Mouse (Mus musculus): ENCODE measurements around the gene Fads2. TPM values are rescaled to one million over a fixed set of nuclear protein-coding genes. Genes with fewer than 3 reads are reported as not detected.
A peak's percentile ranks its signal among the peaks of the same experiment; 100 is the strongest.

Gene Fads2
- total RNA-seq, 2 experiments from 2014 or later, result 5.2 to 5.5 TPM

DNA sequence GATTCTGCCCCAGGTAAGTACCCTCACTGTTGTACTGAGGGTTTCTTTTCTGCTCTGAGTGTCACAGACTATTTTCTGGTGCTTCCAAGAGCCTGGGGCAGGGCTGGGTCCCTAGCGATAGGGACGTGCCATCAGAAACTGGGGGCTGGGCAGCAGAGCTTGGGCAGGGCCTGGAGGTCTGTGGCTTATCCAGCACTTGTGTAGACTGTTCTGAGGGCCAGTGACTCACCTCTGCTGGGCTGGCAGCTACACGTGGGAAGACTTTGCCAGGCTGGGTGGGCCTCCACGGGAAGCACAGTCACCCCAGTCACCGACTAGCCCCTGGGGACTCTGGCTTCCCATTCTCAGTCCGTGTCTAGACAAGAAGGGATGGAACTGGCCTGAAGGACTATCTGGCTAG lies 59.3 kb downstream of the Fads2 start:
- DNase-seq, result peak; percentile 64 to 68

DNA sequence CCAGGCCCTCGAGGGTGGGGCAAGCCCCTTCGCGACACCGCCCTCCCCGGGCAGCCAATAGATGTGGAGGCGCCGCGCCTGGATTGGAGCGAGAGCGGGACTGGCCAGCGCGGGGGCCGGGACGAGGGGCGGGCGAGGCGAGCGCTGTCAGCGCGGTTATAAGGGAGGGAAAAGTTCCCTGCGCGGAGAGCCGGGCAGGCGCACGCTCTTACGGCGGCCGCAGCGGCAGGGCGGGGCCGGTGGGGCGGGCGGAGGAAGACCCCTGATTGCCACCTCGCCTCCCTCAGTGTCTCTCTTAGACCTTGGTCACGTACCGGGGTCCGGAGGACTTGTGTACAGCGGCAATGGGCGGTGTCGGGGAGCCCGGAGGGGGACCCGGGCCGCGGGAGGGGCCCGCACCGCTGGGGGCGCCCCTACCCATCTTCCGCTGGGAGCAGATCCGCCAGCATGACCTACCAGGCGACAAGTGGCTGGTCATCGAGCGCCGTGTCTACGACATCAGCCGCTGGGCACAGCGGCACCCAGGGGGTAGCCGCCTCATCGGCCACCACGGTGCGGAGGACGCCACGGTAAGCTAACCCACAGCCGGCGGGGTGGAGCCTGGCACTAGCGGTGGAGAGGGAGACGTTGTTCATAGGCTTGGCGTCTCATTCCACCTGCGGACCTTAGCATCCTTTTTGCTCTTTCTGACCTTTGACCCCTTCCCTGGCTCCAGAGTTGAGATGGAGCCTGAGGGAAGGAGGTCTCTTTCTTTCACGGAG lies 60.0 kb downstream of the Fads2 start, which contains the start of gene Fads3:
Gene Fads3 (plus strand): TSS at position 182 of the 761 bp plus-strand sequence.
- DNase-seq, result peak; percentile 88 to 93

DNA sequence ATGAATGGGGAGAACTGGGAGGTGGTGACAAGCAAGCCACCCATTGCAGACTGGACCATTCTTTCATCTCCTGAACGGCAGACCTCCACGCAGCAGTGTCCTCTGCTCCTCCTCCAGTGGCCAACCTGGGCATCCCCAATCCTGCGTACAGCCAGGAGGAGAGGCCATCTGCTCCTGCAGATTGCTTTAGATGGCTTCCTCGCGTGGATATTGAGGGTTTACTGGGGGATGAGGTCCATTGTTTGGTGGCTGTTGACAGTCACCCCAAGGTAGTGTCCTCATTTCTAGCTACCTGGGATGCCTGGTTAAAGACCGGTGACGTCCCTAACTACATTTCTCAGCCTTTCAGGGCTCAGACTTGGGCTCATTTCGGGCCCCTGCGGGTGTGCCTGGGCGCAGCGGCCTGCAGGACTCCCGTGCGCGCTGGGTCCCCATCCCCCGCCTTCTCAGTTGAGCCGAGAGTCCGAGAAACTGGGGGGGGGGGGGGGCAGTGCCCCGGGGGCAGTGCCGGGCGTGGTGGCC lies 60.6 kb downstream of the Fads2 start:
- no peak for DNase-seq

DNA sequence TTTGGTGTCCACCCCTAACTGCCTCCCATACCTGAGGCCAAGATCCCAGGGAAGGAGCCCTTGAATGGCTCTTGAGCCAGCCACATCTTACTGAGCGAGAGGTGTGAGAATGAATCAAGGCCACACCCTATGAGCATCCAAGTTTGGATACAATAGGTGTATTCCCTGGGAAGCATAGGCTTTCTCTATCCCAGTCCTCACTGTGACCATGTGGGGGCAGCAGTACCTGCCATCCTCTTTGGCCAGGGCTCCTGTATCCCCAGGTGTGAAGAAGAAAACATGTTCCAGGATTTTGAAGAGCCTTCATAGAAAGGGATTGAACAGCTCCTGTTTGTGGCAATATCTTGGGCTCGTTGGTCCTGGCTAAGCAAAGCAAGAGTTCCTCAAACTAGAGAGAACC lies 61.9 kb downstream of the Fads2 start:
- peak in 1 of 2 experiments; percentile 41 for DNase-seq

DNA sequence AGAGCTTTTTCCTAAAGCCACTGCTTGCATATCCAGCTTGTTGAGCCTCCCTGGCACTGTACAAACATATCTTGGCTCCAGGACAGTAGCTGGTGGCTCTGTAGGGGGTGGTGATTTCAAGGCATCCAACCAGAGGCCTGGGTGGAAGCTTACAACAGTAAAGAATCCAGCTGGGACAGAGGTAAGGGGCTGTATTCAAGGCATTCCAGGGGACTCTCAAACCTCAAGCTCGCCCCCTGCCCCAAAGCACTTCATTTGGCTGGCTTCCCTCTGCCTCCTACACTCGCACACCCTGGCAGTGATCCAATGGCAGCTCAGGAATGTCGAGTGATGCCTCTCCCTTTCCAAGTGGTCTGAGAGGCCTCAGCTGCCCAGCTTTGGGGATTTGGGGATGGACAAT lies 62.6 kb downstream of the Fads2 start:
- DNase-seq, result peak; percentile 64 to 65

DNA sequence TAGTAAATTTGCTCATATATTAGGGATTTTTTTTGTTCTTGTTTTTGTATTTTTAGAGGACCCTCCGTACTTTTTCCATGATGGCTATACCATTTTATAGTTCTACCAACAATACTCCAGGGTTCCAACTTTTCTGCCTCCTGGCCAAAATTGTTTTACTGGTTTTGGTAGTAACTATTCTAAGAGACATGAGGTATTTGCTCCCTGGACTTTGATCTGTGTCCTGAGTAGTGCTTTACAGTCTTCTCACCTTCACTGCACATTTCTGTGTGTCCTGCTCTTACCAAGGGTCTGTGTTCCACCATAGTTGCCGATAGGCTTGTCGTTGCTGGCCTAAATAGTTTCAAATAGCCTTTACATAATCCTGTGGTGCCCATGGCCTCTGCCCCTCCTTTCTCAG lies 63.2 kb downstream of the Fads2 start:
- no peak for DNase-seq

GRCm38 (mm10) chr19:10037534-10037933 lies 64.0 kb downstream of the Fads2 start:
- DNase-seq, result no peak

DNA sequence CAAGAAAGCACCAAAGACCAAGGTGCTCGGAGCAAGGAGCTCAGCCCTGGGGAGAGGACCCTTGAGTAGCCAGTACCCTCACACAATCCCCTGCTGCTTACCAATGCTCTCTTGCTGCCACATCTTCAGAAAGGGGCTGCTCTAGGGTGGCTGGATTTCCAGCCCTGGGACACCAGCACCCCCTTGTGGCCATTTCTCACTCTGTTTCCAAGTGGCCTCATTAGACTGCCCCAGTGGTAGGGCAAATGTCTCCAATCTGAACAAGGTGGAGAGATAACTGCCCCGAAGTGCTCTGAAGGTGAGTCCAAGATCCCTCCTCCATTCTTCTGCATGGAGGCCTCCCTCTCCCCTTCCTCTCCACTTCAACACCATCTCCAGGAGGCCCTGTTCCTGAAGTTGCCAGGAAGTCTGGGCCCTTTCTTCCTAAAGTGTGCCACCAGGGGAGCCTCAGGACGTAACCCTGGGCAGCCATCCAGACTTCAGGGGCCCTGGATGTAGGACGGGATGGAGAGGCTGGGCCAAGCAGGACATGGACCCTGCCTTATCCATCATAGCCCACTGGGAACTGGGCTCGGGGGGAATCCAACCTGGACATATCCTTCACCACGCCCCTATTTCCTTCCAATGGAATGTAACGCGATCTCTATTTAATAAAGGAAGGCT lies 66.6 kb downstream of the Fads2 start:
- DNase-seq, result peak; percentile 79 to 90

GRCm38 (mm10) chr19:10034356-10034755 lies 67.2 kb downstream of the Fads2 start:
- DNase-seq, result peak in 1 of 2 experiments; percentile 44

DNA sequence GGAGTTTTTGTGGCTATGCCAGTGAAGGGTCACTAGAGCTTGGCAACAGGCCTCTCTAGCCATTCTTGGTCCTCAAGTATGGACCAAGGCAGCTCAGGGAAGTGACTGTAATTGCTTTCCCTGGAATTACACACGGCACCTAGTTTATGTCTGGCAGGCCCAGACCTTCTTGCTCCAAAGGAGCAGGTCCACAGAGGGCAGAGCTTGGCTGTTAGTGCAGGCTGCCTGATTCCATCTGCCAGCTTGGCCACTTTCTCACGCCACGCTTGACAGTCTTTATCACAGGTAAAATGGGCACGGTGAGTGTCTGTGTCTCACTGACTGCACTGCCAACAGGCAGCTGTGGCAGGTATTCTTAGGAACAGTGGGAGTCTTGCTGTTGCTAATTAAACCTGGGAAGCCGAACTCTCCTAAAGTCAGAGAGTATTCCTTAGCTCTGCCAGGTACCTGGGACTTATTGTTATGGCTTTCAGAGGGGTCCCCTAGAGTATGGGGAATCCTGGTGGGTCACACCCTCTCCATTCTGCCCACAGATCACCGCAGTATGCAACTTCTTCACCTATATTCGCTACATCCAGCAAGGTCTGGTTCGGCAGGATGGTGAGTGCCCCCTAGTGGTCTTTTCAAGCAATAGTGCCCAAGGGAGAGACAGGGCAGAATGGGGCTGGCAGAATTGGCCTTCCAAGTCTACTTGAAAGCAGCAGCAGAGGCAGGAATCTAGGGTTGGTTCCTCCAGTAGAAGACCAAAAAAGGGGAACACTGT lies 68.2 kb downstream of the Fads2 start:
- DNase-seq, result peak; percentile 67 to 80

- no peak for DNase-seq
Observed at GRCm38 (mm10) chr19:10029746-10030145, 71.8 kb downstream of the Fads2 start.

DNA sequence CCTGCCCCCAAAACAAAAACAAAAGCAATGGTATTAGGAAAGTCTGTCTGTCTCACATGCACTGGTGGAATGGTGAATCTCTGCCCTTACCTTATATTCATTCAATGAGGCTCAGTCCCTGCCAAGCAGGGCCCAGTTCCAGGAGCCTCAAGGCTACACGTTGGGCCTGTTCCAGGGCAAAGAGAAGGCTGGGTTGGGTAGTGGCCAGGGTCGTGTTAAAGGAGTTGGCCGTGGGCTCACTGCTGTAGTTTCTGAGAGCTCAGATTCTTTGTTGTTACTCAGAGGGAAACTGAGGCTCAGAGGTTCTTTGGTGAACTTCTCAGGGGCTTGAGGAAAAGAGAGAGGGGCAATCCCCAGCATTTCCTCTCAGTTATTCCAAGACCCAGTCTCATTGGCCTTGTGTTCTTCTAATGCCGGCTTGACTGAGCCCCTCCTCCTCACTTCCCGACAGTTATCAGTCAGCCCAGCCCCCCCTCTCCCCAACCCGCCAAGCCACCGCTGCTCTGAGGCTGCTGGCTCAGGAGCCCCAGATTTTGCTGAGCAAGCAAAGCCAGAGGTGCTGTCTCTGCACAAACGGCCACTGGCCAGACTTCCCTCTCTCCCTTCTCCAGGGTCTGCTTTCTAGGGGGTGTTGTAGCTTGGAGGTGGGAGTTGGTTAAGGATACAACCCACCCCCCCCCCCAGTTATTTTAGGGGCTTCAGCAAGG lies 76.2 kb downstream of the Fads2 start:
- DNase-seq, result peak; percentile 65 to 79

DNA sequence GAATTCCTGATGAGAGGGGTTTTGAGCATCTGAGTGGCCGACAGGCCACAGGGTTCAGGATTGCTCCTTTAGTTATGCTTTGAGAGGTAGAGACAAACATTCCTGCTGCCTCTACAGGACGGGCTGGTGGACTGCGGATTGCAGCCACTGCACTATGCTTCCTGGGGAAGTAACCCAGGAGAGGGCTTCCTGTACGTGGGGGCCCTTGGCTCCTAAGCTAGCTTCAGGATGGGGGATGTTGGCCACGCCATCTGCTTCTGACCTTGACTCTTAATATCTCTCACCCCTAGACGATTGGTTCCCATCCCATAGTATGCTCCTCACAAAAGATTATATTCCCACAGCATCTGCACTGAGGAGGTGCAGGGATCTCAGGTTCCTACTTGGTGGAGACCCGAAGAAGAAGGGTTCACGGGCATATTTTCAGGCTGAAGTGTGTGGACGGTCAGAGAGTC lies 78.2 kb downstream of the Fads2 start:
- DNase-seq, result peak in 1 of 2 experiments; percentile 47

- DNase-seq, result peak; percentile 62 to 74
Observed at GRCm38 (mm10) chr19:10022414-10023303, 78.9 kb downstream of the Fads2 start.

- DNase-seq, result no peak
Observed at GRCm38 (mm10) chr19:10021981-10022380, 79.6 kb downstream of the Fads2 start.

DNA sequence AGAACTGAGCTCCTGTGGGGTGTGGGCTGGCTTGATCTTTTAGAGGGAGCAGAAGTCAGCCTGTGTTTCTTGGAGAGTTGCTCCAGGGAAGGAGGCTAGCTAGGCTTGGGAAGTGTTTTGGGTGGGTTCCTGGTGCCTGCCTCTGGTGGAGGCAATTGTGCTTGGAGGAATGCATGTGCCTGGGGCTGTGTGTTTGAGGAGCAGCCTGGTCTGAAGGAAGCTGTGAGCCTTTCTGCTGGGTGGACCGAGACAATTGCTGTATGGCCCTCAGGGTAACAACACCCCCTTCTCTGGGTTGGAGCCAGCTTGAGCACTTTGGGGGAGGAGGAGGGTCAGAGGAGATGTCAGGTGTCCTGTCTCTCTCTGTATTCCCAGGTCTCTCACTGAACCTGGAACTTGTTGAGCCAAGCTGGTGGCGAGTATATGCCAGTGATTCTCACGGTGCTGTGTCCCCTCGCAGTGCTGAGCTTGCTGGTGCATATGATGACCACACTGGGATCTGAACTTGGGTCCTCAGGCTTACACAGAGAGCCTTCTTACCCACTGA lies 82.3 kb downstream of the Fads2 start:
- DNase-seq, result no peak

- DNase-seq, result no peak
Observed at GRCm38 (mm10) chr19:10018527-10018818, 83.1 kb downstream of the Fads2 start.

DNA sequence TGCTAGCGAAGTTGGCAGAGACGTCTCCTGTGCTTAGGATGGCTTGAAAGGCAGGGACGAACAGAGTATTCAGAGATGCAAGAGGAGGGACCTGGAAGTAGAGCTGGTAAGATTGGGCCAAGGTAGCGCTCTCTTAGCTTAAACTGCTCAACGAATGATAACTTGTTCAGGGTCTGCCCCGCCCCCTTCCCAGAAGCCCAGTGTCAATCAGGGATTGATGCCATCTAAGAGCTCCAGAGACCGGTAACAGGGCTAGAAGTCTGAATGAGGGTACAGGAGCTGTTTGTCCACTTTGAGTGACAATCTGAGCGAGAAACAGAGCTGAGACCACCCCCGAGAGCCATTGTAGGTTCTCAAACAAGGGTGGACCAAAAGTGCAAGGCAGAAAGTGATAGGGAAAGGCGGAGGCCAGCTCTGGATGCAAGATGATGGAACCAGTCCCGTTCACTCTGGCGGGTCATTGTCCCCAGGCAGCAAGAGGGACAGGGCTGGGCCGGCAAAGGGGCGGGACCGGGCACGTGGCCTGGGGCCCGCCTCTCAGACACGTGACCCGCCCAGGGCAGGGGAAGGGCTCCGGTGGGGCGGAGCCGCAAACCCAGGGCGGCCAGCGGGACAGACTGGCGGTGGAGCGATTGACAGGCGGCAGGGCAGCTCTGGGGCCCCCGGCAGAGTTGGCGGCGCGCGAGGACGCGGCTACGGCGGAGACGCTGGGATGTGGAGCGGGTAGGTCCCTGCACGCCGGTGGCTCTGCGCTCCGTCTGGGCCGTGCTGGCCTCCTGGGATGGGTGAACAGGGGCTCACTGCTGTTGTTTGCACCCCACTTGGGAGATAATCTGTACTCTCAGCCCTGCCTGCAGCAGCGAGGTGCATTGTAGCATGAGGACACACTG lies 83.7 kb downstream of the Fads2 start:
- DNase-seq, result peak; percentile 93 to 97

- no peak for DNase-seq
Observed at GRCm38 (mm10) chr19:10016151-10016550, 85.4 kb downstream of the Fads2 start.

DNA sequence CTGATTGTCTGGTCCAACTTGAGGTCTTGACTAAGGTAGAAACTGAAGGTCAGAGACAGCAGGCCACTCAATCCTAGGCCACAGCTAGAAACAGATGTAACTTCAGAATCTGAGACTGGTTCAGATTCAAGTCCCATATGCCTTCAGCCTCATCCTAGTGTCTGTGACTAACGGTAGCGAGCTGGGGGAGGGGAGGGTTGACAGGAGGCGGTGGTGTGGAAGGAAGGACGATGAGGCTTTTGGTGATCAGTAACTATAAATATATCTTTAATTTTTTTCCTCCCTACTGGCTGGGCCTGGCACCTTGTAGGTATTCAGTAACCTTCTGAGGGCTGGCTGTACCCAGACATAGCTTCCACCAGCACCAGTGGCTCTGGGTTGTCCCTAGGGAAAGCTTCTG lies 86.1 kb downstream of the Fads2 start:
- no peak for DNase-seq
